Mouse (Mus musculus): ENCODE data around the gene Man1a. TPM values are rescaled to one million over a fixed set of nuclear protein-coding genes. Genes with fewer than 3 reads are reported as not detected.

Man1a gene
- total RNA-seq (2021) = 10 to 100 TPM; 15.4 to 18.1 TPM
- long read RNA-seq, experiment 1, full-length matches to known transcripts = 7 of 9 reads
- long read RNA-seq, experiment 1, partial matches to known transcripts = 1 of 9 reads
- long read RNA-seq, experiment 1, other reads (novel, unspliced or antisense) = 1 of 9 reads
- long read RNA-seq, experiment 2, full-length matches to known transcripts = 9 of 12 reads
- long read RNA-seq, experiment 2, partial matches to known transcripts = 2 of 12 reads
- long read RNA-seq, experiment 2, other reads (novel, unspliced or antisense) = 1 of 12 reads

GRCm38 (mm10) chr10:54076420-54076819 lies at the start of gene Man1a:
Gene Man1a, minus strand, starts transcription at chr10:54076609.
- intact Hi-C loops (cut with DNase I; ENCODE audit: low total_unique reads) = no loop called here
- peak; percentile 8 for DNase-seq

- intact Hi-C loops (cut with DNase I; ENCODE audit: low total_unique reads) = no loop called here
- no peak for DNase-seq
Observed at GRCm38 (mm10) chr10:54121816-54122215, 45.4 kb upstream of the Man1a start.

DNA sequence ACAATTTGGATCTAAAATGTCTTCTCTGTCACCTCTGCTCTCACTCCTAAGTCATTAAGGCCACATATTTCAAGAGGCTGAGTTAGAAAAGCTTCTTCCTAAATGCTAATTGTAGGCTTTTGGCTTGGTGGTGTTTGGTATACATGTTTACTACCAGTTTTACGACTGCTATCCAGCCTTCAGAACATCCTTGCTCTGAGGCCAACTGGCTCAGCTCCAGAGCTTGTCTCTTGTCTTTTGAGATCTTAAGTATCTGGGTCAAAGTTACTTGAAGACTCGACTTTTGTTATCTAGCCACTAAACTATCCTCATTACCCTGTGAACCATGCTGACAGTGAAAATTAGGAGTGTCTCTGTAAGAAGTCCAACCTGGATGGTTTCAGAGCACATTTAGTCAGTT lies 44.0 kb upstream of the Man1a start:
- peak; percentile 13 for DNase-seq
- intact Hi-C loops (cut with DNase I; ENCODE audit: low total_unique reads) = no loop called here

DNA sequence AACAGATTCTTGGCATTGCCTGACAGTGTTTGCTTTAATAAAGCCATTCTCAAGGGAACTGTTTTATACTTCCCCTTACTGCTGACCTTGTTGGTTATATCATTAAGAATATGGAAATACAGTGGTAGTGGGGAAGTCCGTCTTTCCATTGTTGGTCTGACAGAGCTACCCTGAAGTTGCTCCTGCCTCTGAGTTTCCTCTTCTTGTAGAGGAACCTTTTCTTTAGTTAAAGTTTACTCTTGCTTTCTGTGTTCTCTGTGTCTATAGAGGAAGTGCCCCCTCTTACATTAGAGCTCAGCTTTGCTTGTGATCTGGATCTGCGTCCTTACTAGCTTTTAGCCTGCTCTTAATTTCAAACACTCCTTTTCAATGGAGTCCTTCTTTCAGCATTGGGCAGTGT lies 42.9 kb upstream of the Man1a start:
- intact Hi-C loops (cut with DNase I; ENCODE audit: low total_unique reads) = no loop called here
- DNase-seq = no peak

DNA sequence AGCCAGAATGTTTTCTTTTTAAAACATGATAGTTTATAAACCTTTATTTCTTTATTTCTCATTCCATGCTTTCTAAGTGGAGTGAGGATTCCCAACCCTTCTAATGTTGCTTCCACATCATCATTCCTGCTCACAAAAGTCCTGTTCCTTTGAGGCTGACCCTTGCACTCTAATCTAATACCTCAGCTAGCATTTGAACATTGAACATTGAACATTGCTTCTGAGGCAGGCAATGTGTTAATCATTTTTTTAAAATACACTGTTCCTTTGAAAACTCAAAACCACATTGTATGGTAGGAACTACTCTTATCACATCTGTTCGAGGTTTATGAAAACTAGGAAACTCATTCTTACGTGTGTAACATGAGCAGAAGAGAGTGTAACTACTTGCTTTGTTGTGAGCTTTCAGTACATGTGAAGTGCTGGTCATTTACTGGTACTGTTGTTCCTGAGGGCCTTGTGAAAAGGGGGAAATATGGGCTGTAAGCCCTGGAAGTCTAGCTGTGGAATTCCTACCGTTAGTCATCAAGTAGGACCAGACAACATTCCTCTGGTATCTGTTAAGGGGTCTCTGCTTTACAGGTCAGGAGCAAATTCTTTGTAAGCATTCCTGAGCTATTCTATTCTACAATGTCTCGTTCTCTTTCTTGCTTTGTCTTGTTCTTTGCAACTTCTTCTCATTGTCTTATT lies 42.0 kb upstream of the Man1a start:
- intact Hi-C loops (cut with DNase I; ENCODE audit: low total_unique reads) = no loop called here

DNA sequence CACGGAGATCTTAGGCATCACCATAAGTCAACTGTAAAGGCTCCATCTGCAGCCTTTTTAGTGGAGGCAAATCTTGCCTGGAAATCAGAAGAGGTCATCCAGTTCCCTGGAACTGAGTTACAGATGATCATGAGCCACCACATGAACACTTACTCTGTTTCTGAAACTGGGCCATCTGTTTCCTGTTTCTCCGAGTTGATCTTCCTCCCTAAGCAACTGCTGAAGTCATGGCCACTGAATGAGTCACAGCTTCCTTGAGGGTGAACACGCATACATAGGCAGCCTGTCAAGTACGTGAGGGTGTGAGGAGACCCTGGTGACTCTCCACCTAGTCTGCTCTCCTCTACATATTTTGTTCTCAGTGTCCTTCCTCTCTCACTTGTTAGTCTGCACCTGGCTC lies 41.4 kb upstream of the Man1a start:
- intact Hi-C loops (cut with DNase I; ENCODE audit: low total_unique reads) = no loop called here
- peak; percentile 36 for DNase-seq

More for the DNA sequence above, 42.0 kb upstream of the Man1a start:
- no peak for DNase-seq

DNA sequence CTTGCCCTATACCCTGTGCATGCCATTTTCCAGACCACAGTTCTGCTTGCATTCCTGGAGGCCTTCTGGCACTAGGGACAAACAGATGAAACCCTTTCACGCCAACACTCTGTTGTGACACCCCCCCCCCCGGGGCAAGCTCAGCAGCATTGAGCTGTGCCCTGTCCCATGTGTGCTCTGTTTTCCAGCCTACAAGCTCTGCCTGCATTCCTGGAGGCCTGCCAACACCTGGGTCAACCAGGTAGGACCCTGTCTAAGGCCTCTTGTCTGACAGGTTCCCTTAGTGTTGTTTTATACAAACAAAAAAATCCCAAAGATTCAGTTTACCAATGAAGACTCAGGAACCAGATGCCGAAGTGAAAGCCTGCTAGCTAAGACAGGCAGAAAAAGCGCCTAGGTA lies 27.3 kb upstream of the Man1a start:
- intact Hi-C loops (cut with DNase I; ENCODE audit: low total_unique reads) = no loop called here
- DNase-seq = no peak

GRCm38 (mm10) chr10:54092081-54092480 lies 15.7 kb upstream of the Man1a start:
- intact Hi-C loops (cut with DNase I; ENCODE audit: low total_unique reads) = no loop called here
- no peak for DNase-seq

DNA sequence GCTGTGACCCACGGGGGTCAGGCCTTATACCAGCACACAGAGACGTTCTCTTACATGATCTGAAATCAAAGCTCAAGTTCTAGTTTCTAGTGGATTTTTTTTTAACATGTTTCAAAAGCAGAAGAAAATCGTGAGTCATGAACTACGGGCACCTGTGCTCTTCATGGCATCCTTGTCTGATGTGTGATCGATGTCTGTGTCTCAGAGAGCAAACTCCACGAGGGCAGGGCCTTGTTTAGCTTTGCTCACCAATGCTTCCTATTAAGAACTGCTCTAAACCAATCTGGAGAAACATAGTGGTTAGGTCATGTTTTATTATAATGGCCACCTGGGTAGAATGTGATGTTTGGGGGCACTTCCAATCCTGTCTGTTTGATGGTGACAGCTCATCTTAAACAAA lies 13.5 kb upstream of the Man1a start:
- no peak for DNase-seq

GRCm38 (mm10) chr10:54087346-54087745 lies 10.9 kb upstream of the Man1a start:
- intact Hi-C loops (cut with DNase I; ENCODE audit: low total_unique reads) = no loop called here
- no peak for DNase-seq

More for the DNA sequence above, 13.5 kb upstream of the Man1a start:
- intact Hi-C loops (cut with DNase I; ENCODE audit: low total_unique reads) = no loop called here

- no peak for DNase-seq
- intact Hi-C loops (cut with DNase I; ENCODE audit: low total_unique reads) = no loop called here
Observed at GRCm38 (mm10) chr10:54085073-54085472, 8.7 kb upstream of the Man1a start.

GRCm38 (mm10) chr10:54077005-54077404 lies 596 bp upstream of the Man1a start:
- DNase-seq = no peak
- intact Hi-C loops (cut with DNase I; ENCODE audit: low total_unique reads) = no loop called here

- intact Hi-C loops (cut with DNase I; ENCODE audit: low total_unique reads) = no loop called here
- peak; percentile 94 for DNase-seq
Observed at GRCm38 (mm10) chr10:54075441-54076010, 883 bp downstream of the Man1a start.

- DNase-seq = peak; percentile 28
- intact Hi-C loops (cut with DNase I; ENCODE audit: low total_unique reads) = no loop called here
Observed at GRCm38 (mm10) chr10:54074609-54075421, 1.6 kb downstream of the Man1a start.

- intact Hi-C loops (cut with DNase I; ENCODE audit: low total_unique reads) = no loop called here
- DNase-seq = no peak
Observed at GRCm38 (mm10) chr10:54074247-54074608, 2.2 kb downstream of the Man1a start.

DNA sequence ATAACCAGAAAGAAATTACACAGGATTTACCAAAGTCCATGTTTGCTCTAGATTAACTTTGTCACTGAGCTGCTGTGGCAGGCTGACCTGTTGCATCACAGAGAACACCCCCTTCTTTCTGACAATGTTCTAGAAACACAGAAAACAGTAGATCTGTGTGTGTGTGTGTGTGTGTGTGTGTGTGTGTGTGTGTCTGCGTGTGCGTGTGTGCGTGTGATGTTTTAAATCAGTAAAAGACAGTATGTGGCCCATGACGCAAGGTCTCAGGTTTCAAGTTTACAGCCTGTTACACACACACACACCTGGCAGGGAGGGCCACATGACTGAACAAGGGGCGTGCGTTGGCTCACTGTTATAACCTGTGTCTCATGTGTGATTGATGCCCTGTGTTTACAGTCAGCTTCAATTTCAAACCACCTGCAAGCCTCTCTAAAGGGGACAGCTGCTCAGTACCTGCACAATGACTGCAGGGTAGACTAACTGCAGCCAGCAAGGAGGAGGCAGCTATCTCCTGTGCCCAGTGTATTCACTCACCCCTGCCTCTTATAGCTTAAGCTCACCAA lies 2.7 kb downstream of the Man1a start:
- intact Hi-C loops (cut with DNase I; ENCODE audit: low total_unique reads) = no loop called here
- DNase-seq = no peak

- DNase-seq = no peak
- intact Hi-C loops (cut with DNase I; ENCODE audit: low total_unique reads) = no loop called here
Observed at GRCm38 (mm10) chr10:54072336-54072735, 4.1 kb downstream of the Man1a start.

GRCm38 (mm10) chr10:54070496-54070895 lies 5.9 kb downstream of the Man1a start:
- no peak for DNase-seq
- intact Hi-C loops (cut with DNase I; ENCODE audit: low total_unique reads) = no loop called here

GRCm38 (mm10) chr10:54069412-54069811 lies 7.0 kb downstream of the Man1a start:
- intact Hi-C loops (cut with DNase I; ENCODE audit: low total_unique reads) = no loop called here
- DNase-seq = no peak

DNA sequence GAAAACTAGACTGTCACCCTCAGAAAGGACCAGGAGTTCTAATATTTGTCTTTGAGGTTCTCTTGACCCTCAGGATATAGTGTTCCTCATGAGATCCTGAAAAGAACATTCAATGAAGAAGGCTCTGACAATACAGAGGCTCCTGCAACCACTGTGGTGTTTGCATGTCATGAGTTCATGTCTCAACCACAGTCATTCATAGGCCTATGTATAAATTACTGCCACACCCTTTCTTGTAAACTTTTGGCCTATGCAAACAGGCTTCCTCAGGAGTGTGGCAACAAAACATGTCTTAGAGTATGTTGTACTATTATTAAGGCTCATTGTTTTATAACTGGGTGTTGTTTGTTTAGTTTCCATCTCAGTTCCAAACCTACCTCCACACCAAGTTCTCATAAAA lies 9.7 kb downstream of the Man1a start:
- DNase-seq = no peak
- intact Hi-C loops (cut with DNase I; ENCODE audit: low total_unique reads) = no loop called here

Data from gastrocnemius, postnatal 14 days (tissue).